Mouse (Mus musculus): Measurements from ENCODE around the gene Atp6v0b. TPM values are rescaled to one million over a fixed set of nuclear protein-coding genes. Genes with fewer than 3 reads are reported as not detected.

Atp6v0b gene
- polyA plus RNA-seq, 1 experiment from 2014 or later = 307 TPM

Other genes starting within 250 kb of the Atp6v0b start
- gene Dmap1, start 205.1 kb downstream of the Atp6v0b start, polyA plus RNA-seq (2018) = 10.3 to 15.0 TPM (median 15.0 TPM) in 3 replicates
- gene Gm12845, start 162.9 kb downstream of the Atp6v0b start, polyA plus RNA-seq (2018) = not detected in 3 replicates
- gene Klf17, start 121.7 kb downstream of the Atp6v0b start, polyA plus RNA-seq (2018) = not detected in 3 replicates
- not detected in 3 replicates for gene Slc6a9, start 52.8 kb downstream of the Atp6v0b start, polyA plus RNA-seq (2018)
- not detected in 3 replicates for gene Ccdc24, start 14.8 kb downstream of the Atp6v0b start, polyA plus RNA-seq (2018)
- gene B4galt2, start 3.8 kb downstream of the Atp6v0b start, polyA plus RNA-seq (2018) = 0.14 to 0.58 TPM in 2 of 3 replicates, not detected in the other
- gene Dph2, start 4.7 kb upstream of the Atp6v0b start, polyA plus RNA-seq (2018) = 1.9 to 7.4 TPM (median 4.9 TPM) in 3 replicates
- 17.2 to 30.4 TPM (median 28.2 TPM) in 3 replicates for gene Ipo13, start 27.7 kb upstream of the Atp6v0b start, polyA plus RNA-seq (2018)
- not detected in 3 replicates for gene Artn, start 42.4 kb upstream of the Atp6v0b start, polyA plus RNA-seq (2018)
- 10.8 to 15.7 TPM (median 11.3 TPM) in 3 replicates for gene St3gal3, start 247.6 kb upstream of the Atp6v0b start, polyA plus RNA-seq (2018)

Measured in macrophage (primary cell).